Mouse (Mus musculus): ENCODE data around the gene Mybpc2.

- no peak for TF ChIP-seq CTCF (IDR thresholded peaks at IDR 0.05; ENCODE audit: low read depth)
- no peak for TF ChIP-seq EP300 (IDR thresholded peaks at IDR 0.05; ENCODE audit: low read depth)
Measured at GRCm38 (mm10) chr7:44546274-44546673, 21.8 kb upstream of the Mybpc2 start.

All from liver, postnatal 0 days (tissue).